Mouse (Mus musculus): ENCODE measurements at regions not wholly inside any gene's neighbourhood (a gene's known extent, or its start where the extent isn't known, plus 50 kb on each side); places are given as distances from the start of the nearest gene placed in this dataset.

DNA sequence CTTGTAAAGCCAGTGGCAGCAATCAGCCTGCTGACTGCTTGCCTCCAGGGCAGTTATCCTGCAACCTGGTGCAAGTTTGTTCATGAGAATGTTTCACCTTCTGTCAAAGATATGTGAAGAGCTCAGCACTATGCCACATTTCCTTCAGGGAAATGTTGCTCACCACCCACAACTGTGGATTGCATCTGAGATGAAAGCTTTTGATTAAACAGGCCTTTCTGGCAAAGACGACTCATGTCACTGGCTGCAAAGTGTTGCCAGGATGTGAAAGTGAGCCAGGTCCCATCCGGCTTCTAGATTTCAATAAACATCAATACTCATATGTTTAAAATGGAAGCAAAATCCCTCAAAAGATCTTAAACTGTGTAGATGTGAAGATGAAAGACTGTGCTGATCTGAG lies 2121.0 kb downstream of the Gm37988 start:
- DNase-seq (ENCODE audit: low spot score): no peak

GRCm38 (mm10) chr1:6931876-6932275 lies 2124.2 kb downstream of the Gm37988 start:
- no peak for DNase-seq (ENCODE audit: low spot score)

GRCm38 (mm10) chr1:6969838-6970237 lies 2162.1 kb downstream of the Gm37988 start:
- no peak for DNase-seq (ENCODE audit: low spot score)

DNA sequence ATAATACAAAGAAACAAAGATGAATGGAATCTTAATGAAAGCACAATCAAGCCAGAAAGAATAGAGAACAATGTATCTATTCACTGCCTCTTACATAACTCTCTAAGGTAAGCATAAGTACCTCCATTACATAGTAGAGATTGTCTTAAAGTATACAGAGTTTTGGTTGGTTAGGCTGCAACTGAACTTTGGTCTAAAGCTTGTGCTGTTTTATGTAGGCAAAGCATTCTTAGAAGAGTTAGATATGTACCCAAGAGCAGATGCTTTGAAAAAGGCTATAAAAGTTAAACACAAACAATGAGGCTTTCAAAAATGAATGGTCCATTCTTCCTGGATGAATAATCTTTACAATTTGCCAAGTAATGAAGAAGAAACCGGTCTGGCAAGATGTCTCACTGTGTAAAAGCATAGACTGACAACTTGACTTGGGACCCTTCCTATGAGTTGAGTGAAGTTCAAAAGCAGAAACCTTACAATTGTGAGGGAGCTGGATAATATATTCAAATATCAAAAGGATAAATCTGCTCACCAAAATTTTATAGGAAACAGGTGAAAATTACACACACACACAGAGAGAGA lies 2166.1 kb downstream of the Gm37988 start:
- no peak for DNase-seq (ENCODE audit: low spot score)

DNA sequence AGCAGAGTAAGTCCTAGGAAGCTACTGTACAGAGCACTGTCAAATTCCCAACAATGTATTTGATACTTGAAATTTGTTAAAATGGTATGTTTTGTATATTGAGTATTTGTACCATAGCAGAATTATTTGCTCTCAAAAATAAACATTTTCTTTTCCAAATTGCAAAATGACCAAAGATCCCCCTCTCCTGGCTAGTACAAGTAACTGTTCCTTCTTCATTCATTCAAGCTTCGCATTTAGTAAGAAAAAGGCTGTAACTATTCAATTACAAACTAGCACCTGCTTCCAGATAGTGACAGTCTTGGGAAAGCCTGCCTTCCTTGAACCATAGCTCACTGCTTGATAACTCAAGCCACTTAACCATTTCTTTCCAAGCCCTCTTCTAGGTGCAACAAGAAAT lies 2171.9 kb downstream of the Gm37988 start:
- DNase-seq (ENCODE audit: low spot score): no peak

DNA sequence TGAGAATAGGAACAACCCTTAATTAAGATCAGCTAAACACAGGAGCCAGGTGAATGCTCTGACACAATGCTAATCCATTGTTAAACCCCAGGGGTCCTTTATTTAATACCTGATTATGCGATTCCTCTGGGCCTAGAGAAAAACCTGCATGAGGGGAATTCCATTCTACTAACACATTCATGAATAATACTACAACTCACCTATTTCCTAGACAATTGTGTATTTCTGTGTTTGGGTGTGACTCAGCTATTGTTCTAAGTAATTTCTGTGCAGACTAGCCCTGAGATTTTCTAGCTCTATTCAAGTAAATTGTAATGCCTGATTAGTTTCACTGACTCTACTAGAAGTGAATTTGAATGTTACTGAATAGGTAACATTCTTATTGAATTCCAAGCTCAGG lies 2176.5 kb downstream of the Gm37988 start:
- no peak for DNase-seq (ENCODE audit: low spot score)

DNA sequence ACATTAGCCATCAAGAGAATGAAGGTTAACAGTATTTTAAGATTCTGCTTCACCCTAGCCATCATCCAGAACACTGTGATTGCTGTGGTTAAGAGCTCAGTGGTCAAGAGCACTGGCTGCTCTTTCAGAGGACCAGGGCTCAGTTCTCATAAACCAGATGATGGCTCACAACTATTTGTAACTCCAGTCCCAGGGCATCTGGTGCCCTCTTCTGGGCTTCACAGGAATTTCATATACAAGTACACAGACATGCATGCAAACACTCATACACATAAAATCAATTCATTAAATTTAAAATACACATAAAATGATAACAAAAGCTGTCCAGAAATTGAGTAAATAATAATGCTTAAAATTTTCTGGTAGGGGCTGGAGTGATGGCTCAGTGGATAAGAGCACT lies 2189.9 kb downstream of the Gm37988 start:
- DNase-seq (ENCODE audit: low spot score): no peak

GRCm38 (mm10) chr1:7010184-7010583 lies 2202.5 kb downstream of the Gm37988 start:
- peak; percentile 11 for DNase-seq (ENCODE audit: low spot score)
